Mouse (Mus musculus) c-Kit-positive CD71-positive TER-119-negative erythroid progenitor cells, embryonic 14.5 days (primary cell): ENCODE data around the gene Mrpl41.

Experiments
- DNase-seq: peaks from one replicate; pipeline ENCODE4 v3.0.0-alpha.2; 2013; ENCODE audit warnings: low read depth

Gene Mrpl41

DNA sequence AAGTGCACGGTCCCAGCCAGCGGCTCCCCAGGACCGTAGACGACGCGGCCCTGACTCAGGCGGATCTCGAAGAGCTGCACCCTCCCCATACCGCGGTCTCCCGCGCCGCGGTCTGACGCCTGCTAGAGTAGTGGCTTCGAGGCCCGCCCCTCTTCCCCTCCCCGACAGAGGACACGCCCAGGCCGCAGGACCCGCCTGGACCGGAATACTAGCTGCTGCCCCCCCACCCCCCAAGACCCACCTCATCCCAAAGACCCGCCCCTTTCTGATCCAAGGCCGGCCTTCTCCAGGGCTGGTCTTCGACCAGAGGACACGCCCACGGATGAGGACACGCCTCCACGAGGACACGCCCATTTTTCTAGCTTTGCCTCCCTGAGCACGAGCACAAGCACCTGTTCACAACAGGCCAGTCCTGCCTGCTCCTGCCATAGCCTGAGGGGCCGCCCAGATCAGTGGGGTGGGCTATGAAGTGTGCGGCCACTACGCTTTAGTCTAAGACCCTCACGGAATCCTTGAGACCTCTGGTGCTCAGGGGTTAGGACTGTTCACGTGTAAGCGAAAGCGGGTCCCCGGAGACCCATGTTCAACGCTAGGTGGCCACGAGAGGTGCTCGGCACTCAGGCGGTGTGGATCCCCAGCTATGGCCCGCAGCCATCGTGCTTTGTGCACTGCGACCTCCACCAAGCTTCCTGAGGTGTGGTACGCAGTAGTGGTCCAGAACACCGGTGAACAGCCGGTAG is 39.7 kb downstream of the Mrpl41 start, which contains the start of gene Arrdc1:
Gene Arrdc1, minus strand, starts transcription at position 196 of the 740 bp plus-strand sequence.
- DNase-seq = peak; percentile 97

DNA sequence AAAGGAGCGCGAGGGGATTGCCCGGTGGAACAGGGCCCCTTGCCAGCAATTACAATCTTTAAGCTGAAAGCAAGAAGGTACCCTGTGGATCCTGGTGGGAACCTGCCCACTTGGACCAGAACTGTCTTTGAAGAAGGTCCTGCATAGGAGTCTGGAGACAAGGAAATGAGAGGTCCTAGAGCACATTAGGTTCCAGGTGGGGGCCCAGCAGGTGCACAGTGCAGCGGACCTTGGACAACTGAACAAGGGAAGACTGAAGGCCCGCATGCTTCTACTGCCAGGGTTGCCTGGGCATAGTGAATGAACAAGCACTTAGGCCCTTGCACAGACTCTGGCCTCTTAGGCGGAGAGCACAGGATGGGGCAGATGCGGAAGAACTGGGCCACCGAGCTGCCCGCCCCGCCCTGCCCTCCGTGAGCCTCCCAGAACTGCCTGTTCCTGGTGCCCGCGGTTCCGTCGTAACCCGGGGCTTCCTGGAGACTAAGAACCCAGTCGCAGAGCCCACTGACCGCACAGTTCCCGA is 40.4 kb downstream of the Mrpl41 start:
- DNase-seq = no peak

- no peak for DNase-seq
These were observed 45.3 kb downstream of the Mrpl41 start for GRCm38 (mm10) chr2:24929593-24929992.

GRCm38 (mm10) chr2:24929119-24929518 is 45.8 kb downstream of the Mrpl41 start:
- no peak for DNase-seq

GRCm38 (mm10) chr2:24927810-24928479 is 47.0 kb downstream of the Mrpl41 start:
- no peak for DNase-seq

DNA sequence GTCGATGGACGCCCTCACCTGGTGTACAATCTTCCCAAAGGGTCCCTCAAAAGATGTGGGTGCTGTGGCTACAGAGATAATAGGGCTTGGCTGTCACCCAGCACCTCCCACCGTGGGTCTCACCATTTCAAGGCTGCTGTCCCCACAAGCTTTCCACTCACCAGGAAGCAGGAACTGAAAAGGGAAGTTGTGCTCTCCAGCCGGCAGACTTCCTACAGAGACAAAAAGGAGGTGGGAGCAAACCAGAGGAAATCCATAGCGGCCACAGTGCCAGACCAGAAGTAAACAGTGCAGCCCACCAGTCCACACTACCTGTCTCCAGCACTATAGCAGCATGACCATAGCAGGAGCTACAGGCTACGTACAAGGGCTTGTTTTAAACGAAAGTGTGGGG is 47.9 kb downstream of the Mrpl41 start:
- no peak for DNase-seq

DNA sequence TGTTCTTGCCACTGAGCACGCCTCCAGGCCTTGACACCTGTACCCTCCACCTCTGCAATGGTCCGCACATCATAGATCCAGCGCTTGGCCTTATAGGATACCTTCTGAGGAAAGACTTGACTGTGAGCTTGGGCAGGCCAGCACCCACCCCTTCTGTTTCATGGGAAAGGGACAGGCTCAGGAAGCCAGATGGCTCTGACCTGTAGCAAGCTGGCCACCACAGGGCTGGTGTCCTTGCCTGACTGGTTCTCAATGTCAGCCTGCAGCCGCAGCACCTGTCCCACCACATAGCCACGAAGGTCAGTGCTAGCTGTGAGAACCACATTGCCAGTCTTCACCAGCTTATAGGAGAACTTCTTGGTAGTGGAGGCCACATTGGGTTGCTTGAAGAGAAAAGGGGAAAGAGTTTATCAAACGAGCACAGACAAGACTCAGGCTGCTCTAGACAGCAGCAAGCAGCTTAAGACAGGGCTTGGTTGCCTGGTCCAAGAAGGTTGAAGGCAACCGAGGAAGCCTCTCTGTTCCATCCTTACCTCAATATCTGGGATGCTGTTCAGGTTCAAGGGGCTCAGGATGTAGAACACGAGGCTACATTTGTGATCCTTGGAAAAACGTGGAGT is 48.4 kb downstream of the Mrpl41 start:
- DNase-seq = no peak

GRCm38 (mm10) chr2:24925284-24925683 is 49.6 kb downstream of the Mrpl41 start:
- DNase-seq = no peak
